19 mouse cellular contexts compared by ENCODE assay signal in genomic region chr3:21699526-21699925, GRCm38 (mm10).
DNase-seq lines count a peak whose midpoint lies in the region; TF ChIP-seq lines count a peak whose summit lies in the region.
"Had no signal": no experiment of that assay in that cellular context is flagged by ENCODE, and none has a peak within 500 bp of the region (broad histone marks: within the 10 kb centered on the region; RNA-seq: fewer than 3 reads in every experiment).

No protein-coding gene starts in this region.

- peak overlapping the region; percentile 8; the same call in 1 of the 2 replicates for H3K27ac ChIP-seq in small intestine, adult 2 months (ENCODE audit: insufficient read depth, low read depth, low read length)
- H3K27ac ChIP-seq: forebrain, embryonic 10.5 days; hindbrain, embryonic 14.5 days; liver, embryonic 13.5 days had no signal

- no peaks in the 10 kb centered on the region for H3K36me3 ChIP-seq in small intestine, adult 2 months (ENCODE audit: control insufficient read depth, insufficient read depth, low read length)
- H3K36me3 ChIP-seq: forebrain, embryonic 10.5 days; liver, embryonic 13.5 days had no signal

- no peak overlapping the region for H3K4me3 ChIP-seq in small intestine, adult 2 months (ENCODE audit: low read depth, low read length)
- H3K4me3 ChIP-seq: forebrain, embryonic 10.5 days; liver, embryonic 13.5 days had no signal

- no peak for TF ChIP-seq CTCF in small intestine, adult 2 months (IDR thresholded peaks at IDR 0.05; ENCODE audit: extremely low read depth, insufficient read length, insufficient replicate concordance, low read depth, low read length)

- peak; percentile 40 for DNase-seq in urinary bladder, postnatal 14 days (ENCODE audit: low spot score)
- no peak for DNase-seq in urinary bladder, adult 2 months (ENCODE audit: low spot score)
- peak; percentile 36 for DNase-seq in NIH3T3 (ENCODE audit: low read depth)
- peak; percentile 66 for DNase-seq in gonadal fat pad, adult 2 months (ENCODE audit: low read depth)
- no peak for DNase-seq in layer of hippocampus, adult 11-12 months (ENCODE audit: low spot score)
- no peak for DNase-seq in cerebellum, adult 9-11 months
- DNase-seq: adrenal gland, adult 8-10 months; cerebellum, adult 18-20 months; cerebellum, postnatal 25 days; gastrocnemius, postnatal 10 days; heart, postnatal 4 days; kidney, postnatal 25 days; liver, embryonic 13.5 days; lung, adult 2 months; lung, postnatal 4 days; right cerebral cortex, adult 18-20 months had no signal

- H3K27me3 ChIP-seq in small intestine, adult 2 months (ENCODE audit: control insufficient read depth, insufficient read depth, low read length) = no peaks in the 10 kb centered on the region
- H3K27me3 ChIP-seq: liver, embryonic 13.5 days had no signal

- H3K4me1 ChIP-seq in small intestine, adult 2 months (ENCODE audit: control insufficient read depth, insufficient read depth, insufficient read length, low read length) = peaks cover 3% of the 10 kb centered on the region; the same call in 1 of the 2 replicates
- H3K4me1 ChIP-seq: forebrain, embryonic 10.5 days; liver, embryonic 13.5 days had no signal

- no peak for TF ChIP-seq POLR2A in small intestine, adult 2 months (IDR thresholded peaks at IDR 0.05; ENCODE audit: low read depth, low read length)

- WGBS in small intestine, adult 2 months = 47% methylated on average over 1 of the region's 1 CpGs

Comparison
In these comparisons a context has a peak if more than half of its experiments do, and no peak if none do; other contexts are left out.
1. DNase-seq: peak in urinary bladder, postnatal 14 days (single experiment), NIH3T3 (single experiment) and gonadal fat pad, adult 2 months (single experiment); none in urinary bladder, adult 2 months (single experiment), layer of hippocampus, adult 11-12 months (single experiment) and cerebellum, adult 9-11 months (single experiment).